8 mouse cellular contexts compared by ENCODE assay signal in the genomic region with DNA sequence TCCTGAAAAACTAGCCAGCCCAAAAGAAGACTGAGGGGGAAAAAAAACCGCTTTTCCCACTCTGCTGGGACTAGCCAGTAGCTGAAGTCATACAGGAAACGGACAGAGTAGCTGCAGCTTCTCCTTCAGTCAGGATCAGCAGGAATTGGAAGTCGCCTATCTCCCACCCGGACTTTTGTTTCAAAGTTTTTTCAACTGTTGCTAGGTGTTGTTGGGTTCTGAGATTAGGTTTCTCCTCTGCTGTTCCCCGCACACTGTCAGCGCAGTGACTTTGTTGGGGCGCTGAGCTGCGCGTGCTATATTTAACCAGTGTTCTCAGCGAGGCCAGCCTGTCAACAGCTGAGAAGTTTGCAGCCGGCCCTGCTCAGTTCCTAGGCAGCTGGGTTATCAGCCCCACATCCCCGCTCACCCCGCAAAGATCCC. TPM values are rescaled to one million over a fixed set of nuclear protein-coding genes. Genes with fewer than 3 reads are reported as not detected.
DNase-seq lines count a peak whose midpoint lies in the region; ATAC-seq lines count a peak whose summit lies in the region.

No protein-coding gene starts in this region.

- H3K36me3 ChIP-seq in hindbrain, embryonic 15.5 days, result no peaks in the 10 kb centered on the region
- no peaks in the 10 kb centered on the region for H3K36me3 ChIP-seq in limb, embryonic 11.5 days (ENCODE audit: control insufficient read depth, insufficient read depth, low read length)

- DNase-seq in A20 (ENCODE audit: low read depth, low spot score), result peak; percentile 50
- DNase-seq in gastrocnemius, postnatal 10 days, result peak; percentile 65
- peak; percentile 70 for DNase-seq in limb, embryonic 11.5 days (ENCODE audit: low spot score)
- peak; percentile 14 to 18 for DNase-seq in right cerebral cortex, postnatal 36 days (ENCODE audit: low spot score in 2 of 2)
- no peak for DNase-seq in c-Kit-positive CD71-positive TER-119-positive erythroid progenitor cells, embryonic 14.5 days (ENCODE audit: low spot score)

- ATAC-seq in hindbrain, embryonic 15.5 days (ENCODE audit: low FRiP score, low read depth), result no peak
- ATAC-seq in limb, embryonic 11.5 days (ENCODE audit: insufficient number of reproducible peaks, low FRiP score, low TSS enrichment, low read depth), result peak; percentile 75
- ATAC-seq in megakaryocyte-erythroid progenitor cell, adult 5-6 weeks (replicated peaks; ENCODE audit: low FRiP score, low TSS enrichment, poor library complexity, severe bottlenecking), result peak; percentile 82

- H3K4me3 ChIP-seq in brown adipose tissue, adult 24 weeks (ENCODE audit: insufficient read depth, low read depth, low read length), result peak overlapping the region; percentile 65
- H3K4me3 ChIP-seq in hindbrain, embryonic 15.5 days, result 0 out of 2 replicates have a peak overlapping the region, but pooled peaks have one; percentile 9
- peak overlapping the region; percentile 18; the same call in 1 of the 2 replicates for H3K4me3 ChIP-seq in limb, embryonic 11.5 days (ENCODE audit: low read depth, low read length)

- H3K4me2 ChIP-seq in hindbrain, embryonic 15.5 days, result peak overlapping the region; percentile 49
- H3K4me2 ChIP-seq in limb, embryonic 11.5 days (ENCODE audit: low read depth, severe bottlenecking), result peak overlapping the region; percentile 56

- no peaks in the 10 kb centered on the region for H3K27me3 ChIP-seq in hindbrain, embryonic 15.5 days
- H3K27me3 ChIP-seq in limb, embryonic 11.5 days (ENCODE audit: control insufficient read depth, insufficient read depth, low read length), result no peaks in the 10 kb centered on the region

- no peaks in the 10 kb centered on the region for H3K9me3 ChIP-seq in hindbrain, embryonic 15.5 days
- H3K9me3 ChIP-seq in limb, embryonic 11.5 days (ENCODE audit: control insufficient read depth, low read length), result no peaks in the 10 kb centered on the region

- peaks cover 7% of the 10 kb centered on the region for H3K4me1 ChIP-seq in brown adipose tissue, adult 24 weeks (ENCODE audit: control insufficient read depth, insufficient read depth, insufficient read length, low read length)
- H3K4me1 ChIP-seq in hindbrain, embryonic 15.5 days (replicated peaks), result peaks cover 6% of the 10 kb centered on the region; the same call in 1 of the 2 replicates
- no peaks in the 10 kb centered on the region; the same call in 1 of the 2 replicates for H3K4me1 ChIP-seq in limb, embryonic 11.5 days (ENCODE audit: control insufficient read depth, insufficient read depth, low read length)

- H3K27ac ChIP-seq in brown adipose tissue, adult 24 weeks (replicated peaks; ENCODE audit: low read depth, low read length), result peak overlapping the region; percentile 91
- H3K27ac ChIP-seq in hindbrain, embryonic 15.5 days (replicated peaks), result no peak overlapping the region
- no peak overlapping the region for H3K27ac ChIP-seq in limb, embryonic 11.5 days (replicated peaks; ENCODE audit: low read depth, low read length)

- 0 out of 2 replicates have a peak overlapping the region, but pooled peaks have one; percentile 16 for H3K9ac ChIP-seq in hindbrain, embryonic 15.5 days
- H3K9ac ChIP-seq in limb, embryonic 11.5 days (ENCODE audit: low read length), result peak overlapping the region; percentile 31; the same call in 1 of the 2 replicates

- 20% methylated on average over 13 of the region's 13 CpGs for WGBS in hindbrain, embryonic 15.5 days
- 5% methylated on average over 13 of the region's 13 CpGs for WGBS in limb, embryonic 11.5 days

RNA-seq across cellular contexts. Expression of a gene that starts 35.1 kb away (rescaled TPM):
- polyA plus RNA-seq in brown adipose tissue, adult 24 weeks (2012; ENCODE audit: insufficient read depth, insufficient read length, missing spikeins), result 3.7 and 6.7 TPM in 2 replicates
- total RNA-seq in gastrocnemius, postnatal 10 days (2021), result 10 to 100 TPM; 69.5 to 75.8 TPM
- polyA plus RNA-seq in hindbrain, embryonic 15.5 days (2015; fragmentation: Nextera tagmentation; extraction: Ambion mirVana), result 2.7 and 2.9 TPM in 2 replicates
- polyA plus RNA-seq in limb, embryonic 11.5 days (2014; fragmentation: Nextera tagmentation; extraction: Ambion mirVana), result 1.2 and 1.5 TPM in 2 replicates
- not detected in 2 replicates for total RNA-seq in megakaryocyte-erythroid progenitor cell, adult 5-6 weeks (2014; fragmentation: Nextera tagmentation)
- total RNA-seq in megakaryocyte-erythroid progenitor cell, adult 5-6 weeks (2017), result not detected in 2 replicates

Comparison
In these comparisons a context has a peak if more than half of its experiments do, and no peak if none do; other contexts are left out.
1. H3K4me3 ChIP-seq: peak in every context shown above with its lines; median percentile 65 in brown adipose tissue, adult 24 weeks; 18 in limb, embryonic 11.5 days; 9 in hindbrain, embryonic 15.5 days.